Mouse (Mus musculus): ENCODE measurements around the gene Anxa5. TPM values are rescaled to one million over a fixed set of nuclear protein-coding genes. Genes with fewer than 3 reads are reported as not detected.

Gene Anxa5
- total and polyA plus RNA-seq, 3 experiments = 40.7 to 111 TPM; not detected in 1

DNA sequence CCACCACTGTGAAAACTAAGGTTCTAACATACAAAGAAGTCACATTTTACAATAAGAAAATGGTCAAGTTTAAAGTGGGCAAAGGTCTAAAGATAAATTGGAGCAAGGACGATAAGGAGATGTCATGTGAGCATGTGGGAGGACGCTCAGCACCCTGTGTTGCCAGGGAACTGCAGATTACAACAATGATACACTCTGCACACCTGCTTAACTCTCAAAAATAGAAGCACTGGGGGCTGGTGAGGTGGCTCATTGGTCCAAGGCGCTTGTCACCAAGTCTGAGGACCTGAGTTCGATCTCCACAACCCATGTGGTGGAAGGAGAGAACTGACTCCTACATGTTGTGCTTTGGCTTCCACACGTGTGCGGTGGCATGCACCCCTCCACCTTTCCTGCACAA lies 35.8 kb upstream of the Anxa5 start:
- Histone ChIP-seq H3K79me2 (ENCODE audit: control insufficient read depth, insufficient read depth, low read length, poor library complexity) (no peaks in the 10 kb centered on the region), H3K36me3 (ENCODE audit: control insufficient read depth in 1 of 2, insufficient read depth in 2 of 2, low read length in 2 of 2) (no peaks in the 10 kb centered on the region), H3K27ac (ENCODE audit: control insufficient read depth, low read depth, low read length) (no peak overlapping the region), H3K4me3 (ENCODE audit: control insufficient read depth in 1 of 2, insufficient read depth in 1 of 2, low read depth in 2 of 2, low read length in 2 of 2) (no peak overlapping the region), H3K27me3 (ENCODE audit: control insufficient read depth in 1 of 2, insufficient read depth in 2 of 2, low read length in 2 of 2) (no peaks in the 10 kb centered on the region; a peak in 1 of 4 replicates), H3K4me1 (ENCODE audit: control insufficient read depth in 1 of 2, insufficient read depth in 2 of 2, low read length in 2 of 2) (no peaks in the 10 kb centered on the region), H3K9ac (ENCODE audit: control insufficient read depth, low read depth, low read length, poor library complexity, severe bottlenecking) (no peak overlapping the region), H3K9me3 (replicated peaks; ENCODE audit: insufficient read depth, low read length) (no peaks in the 10 kb centered on the region)
- TF ChIP-seq ZC3H11A (IDR thresholded peaks at IDR 0.05; ENCODE audit: low read depth, low read length) (no peak), UBTF (IDR thresholded peaks at IDR 0.05; ENCODE audit: borderline replicate concordance, insufficient read depth, low read depth, low read length) (no peak), USF2 (IDR thresholded peaks at IDR 0.05; ENCODE audit: borderline replicate concordance in 1 of 2, insufficient read depth in 1 of 2, low read depth in 1 of 2, low read length in 2 of 2) (no peak), SMC3 (IDR thresholded peaks at IDR 0.05; ENCODE audit: low read depth, low read length) (no peak), MEF2A (IDR thresholded peaks at IDR 0.05; ENCODE audit: extremely low read depth, insufficient replicate concordance, low read depth, low read length, poor library complexity, severe bottlenecking) (no peak)
- no peak for DNase-seq (ENCODE audit: low read depth, low spot score)

DNA sequence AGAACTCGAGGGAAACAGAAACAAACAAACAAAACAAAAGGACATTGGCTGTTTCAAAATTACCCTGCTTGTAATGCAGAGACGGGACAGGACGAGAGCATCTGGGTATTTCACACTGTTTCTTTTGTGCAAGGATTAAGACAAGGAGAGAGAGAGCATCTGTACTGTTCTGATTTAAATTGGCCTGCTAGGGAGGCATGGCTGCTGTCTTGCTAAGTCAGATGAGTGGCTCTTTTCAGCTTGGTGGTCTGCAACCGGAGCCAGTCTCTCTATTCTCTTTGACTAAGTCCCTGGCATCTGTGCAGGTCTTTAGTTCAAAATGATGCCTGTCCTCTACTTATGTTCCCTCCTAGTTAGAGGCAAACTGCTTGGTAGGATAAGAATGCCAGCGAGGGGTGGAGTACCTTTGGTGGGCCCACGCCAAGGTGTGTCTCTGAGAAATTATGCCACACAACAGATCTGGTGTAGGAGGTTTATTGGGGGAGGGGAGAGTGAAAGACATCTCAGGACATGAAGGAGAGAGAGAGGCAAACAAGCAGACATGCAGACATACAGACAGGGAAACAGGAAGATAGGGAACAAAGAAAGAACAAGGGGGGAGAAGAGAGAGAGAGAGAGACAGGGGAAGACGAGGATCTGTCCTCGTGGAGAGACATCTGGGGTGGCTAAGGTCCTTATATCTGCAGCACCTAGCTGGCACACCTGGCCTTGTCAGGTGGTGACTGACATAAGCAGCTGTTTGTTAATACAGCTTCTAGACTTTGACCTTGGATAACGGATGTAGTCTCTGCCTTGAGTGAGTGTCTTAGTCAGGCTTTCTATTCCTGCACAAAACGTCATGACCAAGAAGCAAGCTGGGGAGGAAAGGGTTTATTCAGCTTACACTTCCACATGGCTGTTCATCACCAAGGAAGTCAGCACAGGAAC lies 30.4 kb upstream of the Anxa5 start:
- Histone ChIP-seq H3K27ac (ENCODE audit: control insufficient read depth, low read depth, low read length) (no peak overlapping the region), H3K27me3 (ENCODE audit: control insufficient read depth in 1 of 2, insufficient read depth in 2 of 2, low read length in 2 of 2) (no peaks in the 10 kb centered on the region; a peak in 1 of 4 replicates), H3K9ac (ENCODE audit: control insufficient read depth, low read depth, low read length, poor library complexity, severe bottlenecking) (no peak overlapping the region), H3K9me3 (replicated peaks; ENCODE audit: insufficient read depth, low read length) (no peaks in the 10 kb centered on the region), H3K36me3 (ENCODE audit: control insufficient read depth in 1 of 2, insufficient read depth in 2 of 2, low read length in 2 of 2) (no peaks in the 10 kb centered on the region), H3K79me2 (ENCODE audit: control insufficient read depth, insufficient read depth, low read length, poor library complexity) (no peaks in the 10 kb centered on the region), H3K4me3 (ENCODE audit: control insufficient read depth in 1 of 2, insufficient read depth in 1 of 2, low read depth in 2 of 2, low read length in 2 of 2) (no peak overlapping the region), H3K4me1 (ENCODE audit: control insufficient read depth in 1 of 2, insufficient read depth in 2 of 2, low read length in 2 of 2) (no peaks in the 10 kb centered on the region)
- no peak for TF ChIP-seq NELFE (IDR thresholded peaks at IDR 0.05; ENCODE audit: low read depth, low read length)
- TF ChIP-seq CHD1 (IDR thresholded peaks at IDR 0.05; ENCODE audit: low read depth, low read length) = no peak
- DNase-seq (ENCODE audit: low read depth, low spot score) = no peak

DNA sequence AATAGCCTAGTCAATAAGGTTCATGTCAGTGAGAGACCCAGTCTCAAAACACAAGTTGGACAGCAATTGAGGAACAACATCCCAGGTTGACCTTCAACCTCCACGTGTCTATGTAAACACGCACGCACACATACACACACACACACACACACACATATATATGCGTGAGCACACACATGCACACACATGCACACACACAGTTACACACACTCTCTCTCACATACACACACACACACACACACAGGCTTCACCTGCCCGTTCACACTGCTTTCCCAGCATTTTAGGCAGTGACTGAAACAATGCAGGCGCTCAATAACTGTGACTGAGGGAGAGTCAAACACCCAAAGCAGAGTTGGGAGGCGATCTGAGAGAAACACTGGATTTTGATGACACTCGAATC lies 29.6 kb upstream of the Anxa5 start:
- no peaks in the 10 kb centered on the region for H3K9me3 ChIP-seq (replicated peaks; ENCODE audit: insufficient read depth, low read length)
- H3K79me2 ChIP-seq (ENCODE audit: control insufficient read depth, insufficient read depth, low read length, poor library complexity) = no peaks in the 10 kb centered on the region
- no peaks in the 10 kb centered on the region for H3K36me3 ChIP-seq (ENCODE audit: control insufficient read depth in 1 of 2, insufficient read depth in 2 of 2, low read length in 2 of 2)
- no peaks in the 10 kb centered on the region for H3K4me1 ChIP-seq (ENCODE audit: control insufficient read depth in 1 of 2, insufficient read depth in 2 of 2, low read length in 2 of 2)
- no peak overlapping the region for H3K9ac ChIP-seq (ENCODE audit: control insufficient read depth, low read depth, low read length, poor library complexity, severe bottlenecking)
- no peak for DNase-seq (ENCODE audit: low read depth, low spot score)
- no peak overlapping the region for H3K27ac ChIP-seq (ENCODE audit: control insufficient read depth, low read depth, low read length)
- TF ChIP-seq MXI1 (IDR thresholded peaks at IDR 0.05; ENCODE audit: low read depth, low read length) (no peak), CHD2 (IDR thresholded peaks at IDR 0.05; ENCODE audit: low read length) (no peak), E2F4 (IDR thresholded peaks at IDR 0.05; ENCODE audit: borderline replicate concordance, low read depth, low read length) (no peak), ZNF384 (IDR thresholded peaks at IDR 0.05; ENCODE audit: low read depth, low read length) (no peak), HCFC1 (IDR thresholded peaks at IDR 0.05; ENCODE audit: low read depth, low read length) (no peak), MEF2A (IDR thresholded peaks at IDR 0.05; ENCODE audit: extremely low read depth, insufficient replicate concordance, low read depth, low read length, poor library complexity, severe bottlenecking) (no peak), MYB (IDR thresholded peaks at IDR 0.05; ENCODE audit: low read depth, low read length) (no peak), ELF1 (IDR thresholded peaks at IDR 0.05; ENCODE audit: low read depth, low read length) (no peak), POLR2AphosphoS5 (IDR thresholded peaks at IDR 0.05; ENCODE audit: borderline replicate concordance, low read depth, low read length) (no peak), MYC (IDR thresholded peaks at IDR 0.05; ENCODE audit: low read depth, low read length) (no peak)
- H3K4me3 ChIP-seq (ENCODE audit: control insufficient read depth in 1 of 2, insufficient read depth in 1 of 2, low read depth in 2 of 2, low read length in 2 of 2) = no peak overlapping the region
- no peaks in the 10 kb centered on the region; a peak in 1 of 4 replicates for H3K27me3 ChIP-seq (ENCODE audit: control insufficient read depth in 1 of 2, insufficient read depth in 2 of 2, low read length in 2 of 2)
